ENCODE assay signal across 1 mouse cellular context in the genomic region with DNA sequence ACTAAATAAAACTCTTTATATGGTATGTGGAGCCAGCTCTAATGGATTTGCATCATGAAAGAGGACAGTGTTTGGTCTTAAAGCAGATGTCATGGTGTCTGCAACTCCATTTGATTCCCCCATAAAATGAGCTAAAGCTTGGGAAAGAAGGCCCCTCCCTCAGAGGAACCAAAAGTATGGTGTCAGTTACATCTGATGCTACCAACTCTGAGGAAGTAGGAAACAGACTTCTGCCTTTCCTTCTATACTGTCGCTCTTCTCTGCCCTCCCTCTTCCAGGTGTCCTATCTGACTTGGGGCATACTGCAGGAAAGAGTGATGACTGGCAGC.
A peak's percentile ranks its signal among the peaks of the same experiment; 100 is the strongest.
TF ChIP-seq lines count a peak whose summit lies in the region.

No protein-coding gene starts in this region.

TF ChIP-seq in CH12.LX, 34 proteins besides CTCF, POLR2A, EP300 and RAD21:
- TF ChIP-seq NRF1 (IDR thresholded peaks at IDR 0.05; ENCODE audit: low read depth, low read length) (no peak), SIN3A (IDR thresholded peaks at IDR 0.05; ENCODE audit: low read length) (peak; percentile 51), ZMIZ1 (IDR thresholded peaks at IDR 0.05; ENCODE audit: low read depth, low read length) (peak; percentile 53; the same call in 1 of the 2 replicates)
